Mouse (Mus musculus) 3134 (cell line): ENCODE measurements around the gene Robo1.
"Not testable (repeated sequence)": the region's sequence is repeated elsewhere in the genome, so short reads cannot be mapped to it uniquely, and the experiment has no call there.

Experiments used
- DNase-seq: peaks from one replicate; pipeline ENCODE4 v3.0.0-alpha.2; 2011; ENCODE audit warnings: low spot score; ENCODE audit not compliant: insufficient read length; ENCODE audit errors: extremely low read depth

Gene Robo1

GRCm38 (mm10) chr16:72434396-72434795 is 126.3 kb downstream of the Robo1 start:
- no peak for DNase-seq

GRCm38 (mm10) chr16:72444428-72445135 is 136.5 kb downstream of the Robo1 start:
- no peak for DNase-seq

- no peak for DNase-seq
Observed at GRCm38 (mm10) chr16:72458155-72458554, 150.0 kb downstream of the Robo1 start.

GRCm38 (mm10) chr16:72458576-72458975 is 150.5 kb downstream of the Robo1 start:
- no peak for DNase-seq

- DNase-seq, result no peak
Observed at GRCm38 (mm10) chr16:72465696-72466095, 157.6 kb downstream of the Robo1 start.

- DNase-seq, result no peak
Observed at GRCm38 (mm10) chr16:72470037-72470673, 162.0 kb downstream of the Robo1 start.

GRCm38 (mm10) chr16:72510716-72511199 is 202.7 kb downstream of the Robo1 start:
- no peak for DNase-seq

- no peak for DNase-seq
Observed at GRCm38 (mm10) chr16:72531337-72531736, 223.2 kb downstream of the Robo1 start.

GRCm38 (mm10) chr16:72533900-72534571 is 225.9 kb downstream of the Robo1 start:
- DNase-seq, result no peak

- DNase-seq, result no peak
Observed at GRCm38 (mm10) chr16:72538171-72538570, 230.1 kb downstream of the Robo1 start.

- DNase-seq, result no peak
Observed at GRCm38 (mm10) chr16:72543928-72544327, 235.8 kb downstream of the Robo1 start.

- no peak for DNase-seq
Observed at GRCm38 (mm10) chr16:72544950-72545349, 236.8 kb downstream of the Robo1 start.

- no peak for DNase-seq
Observed at GRCm38 (mm10) chr16:72551672-72552243, 243.7 kb downstream of the Robo1 start.

GRCm38 (mm10) chr16:72553713-72554112 is 245.6 kb downstream of the Robo1 start:
- DNase-seq, result no peak

GRCm38 (mm10) chr16:72562149-72562548 is 254.0 kb downstream of the Robo1 start:
- DNase-seq, result not testable (repeated sequence)

- no peak for DNase-seq
Observed at GRCm38 (mm10) chr16:72563196-72563963, 255.3 kb downstream of the Robo1 start.

GRCm38 (mm10) chr16:72575171-72575570 is 267.1 kb downstream of the Robo1 start:
- no peak for DNase-seq

GRCm38 (mm10) chr16:72576956-72577355 is 268.9 kb downstream of the Robo1 start:
- no peak for DNase-seq

GRCm38 (mm10) chr16:72584454-72585159 is 276.5 kb downstream of the Robo1 start:
- no peak for DNase-seq
